Mouse (Mus musculus) erythroblast, embryonic 14.5 days (primary cell): ENCODE data around the gene Olfr159. TPM values are rescaled to one million over a fixed set of nuclear protein-coding genes. Genes with fewer than 3 reads are reported as not detected.
"Not testable (repeated sequence)": the region's sequence is repeated elsewhere in the genome, so short reads cannot be mapped to it uniquely, and the experiment has no call there.

Experiments
- H3K27me3 ChIP-seq: 2 replicates; pipeline ENCODE4 v1.6.1; 2012; ENCODE audit warnings: inconsistent platforms; ENCODE audit not compliant: control insufficient read depth
- H3K36me3 ChIP-seq: 2 replicates; pipeline ENCODE4 v1.6.1; 2012; ENCODE audit warnings: mild to moderate bottlenecking, inconsistent platforms; ENCODE audit not compliant: control insufficient read depth
- H3K4me1 ChIP-seq: 2 replicates; pipeline ENCODE4 v1.6.1; 2012; ENCODE audit warnings: inconsistent platforms; ENCODE audit not compliant: control insufficient read depth
- H3K4me3 ChIP-seq: replicated peaks from 2 replicates; pipeline ENCODE3; 2012; ENCODE audit warnings: moderate library complexity, mild to moderate bottlenecking, inconsistent platforms
- H3K9me3 ChIP-seq: 2 replicates; pipeline ENCODE4 v1.6.1; 2012; ENCODE audit warnings: low read length, inconsistent platforms, mixed read lengths; ENCODE audit not compliant: control insufficient read depth
- GATA1 ChIP-seq: IDR thresholded peaks from 2 replicates; pipeline ENCODE4 v1.6.1; 2012; ENCODE audit warnings: low read length, inconsistent platforms, mixed read lengths
- TAL1 ChIP-seq: IDR thresholded peaks from 3 replicates; pipeline ENCODE4 v1.6.1; 2012; ENCODE audit warnings: low read length, inconsistent platforms, mixed read lengths
- polyA plus RNA-seq: library from polyadenylated mRNA; stranded (reverse); fragments of >175 nt; gene quantifications from 2 replicates; pipeline ENCODE4 v1.2.3, GENCODE M21; 2012

Olfr159 gene
- not detected in 2 replicates for polyA plus RNA-seq

- Histone ChIP-seq H3K9me3 (no peaks in the 10 kb centered on the region; the same call in 1 of the 2 replicates), H3K36me3 (no peaks in the 10 kb centered on the region), H3K4me3 (no peak within 1 kb of the TSS), H3K4me1 (no peaks in the 10 kb centered on the region), H3K27me3 (no peaks in the 10 kb centered on the region)
- TF ChIP-seq GATA1 (no peak), TAL1 (no peak)
Measured at GRCm38 (mm10) chr4:43770909-43771308, at the start of gene Olfr159. Gene Olfr159, minus strand, starts transcription at chr4:43771009.

DNA sequence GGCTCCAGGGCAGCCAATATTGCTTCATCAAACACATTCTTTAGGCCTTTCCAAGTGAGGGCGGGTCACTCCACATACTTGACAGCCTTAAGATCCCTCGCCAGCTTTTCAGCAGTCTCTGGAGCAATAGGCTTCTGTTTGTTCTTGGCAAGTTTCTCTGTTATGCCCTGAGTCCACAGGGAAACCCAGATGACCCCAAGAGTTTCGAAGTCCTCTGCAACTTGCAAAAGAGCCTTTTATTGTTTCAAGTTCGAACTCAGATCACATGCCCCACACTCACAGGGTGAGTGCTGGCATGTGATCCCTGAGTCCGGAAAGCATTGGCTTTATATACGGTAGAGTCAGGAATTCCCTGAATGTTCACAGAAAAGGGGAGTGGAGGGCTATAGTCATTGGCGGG, 28.1 kb upstream of the Olfr159 start:
- Histone ChIP-seq H3K4me1 (no peaks in the 10 kb centered on the region), H3K27me3 (no peaks in the 10 kb centered on the region), H3K9me3 (no peaks in the 10 kb centered on the region), H3K36me3 (no peaks in the 10 kb centered on the region), H3K4me3 (no peak overlapping the region)
- TF ChIP-seq TAL1, result no peak
- no peak for TF ChIP-seq GATA1

DNA sequence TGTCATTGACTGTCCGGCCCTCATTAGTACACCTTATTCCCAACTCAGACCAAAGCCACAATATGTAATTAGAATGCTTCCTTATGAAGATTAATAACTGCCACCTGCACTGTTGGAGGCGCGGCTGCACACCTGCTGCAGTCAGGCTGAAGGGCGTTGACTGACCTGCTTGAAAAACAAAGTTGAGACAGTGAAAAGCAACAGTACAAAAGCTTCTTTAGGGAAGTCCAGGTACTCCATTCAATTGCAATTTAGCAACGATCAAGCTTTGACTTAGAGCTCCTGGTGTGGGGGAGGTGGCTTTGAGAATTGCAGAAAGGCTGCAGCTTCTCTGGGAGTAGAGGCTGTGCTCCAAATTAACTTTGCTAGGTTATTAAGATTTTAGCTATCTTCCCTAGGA, 25.0 kb upstream of the Olfr159 start:
- not testable (repeated sequence) for H3K36me3 ChIP-seq, H3K4me1 ChIP-seq, H3K9me3 ChIP-seq, H3K4me3 ChIP-seq, H3K27me3 ChIP-seq

DNA sequence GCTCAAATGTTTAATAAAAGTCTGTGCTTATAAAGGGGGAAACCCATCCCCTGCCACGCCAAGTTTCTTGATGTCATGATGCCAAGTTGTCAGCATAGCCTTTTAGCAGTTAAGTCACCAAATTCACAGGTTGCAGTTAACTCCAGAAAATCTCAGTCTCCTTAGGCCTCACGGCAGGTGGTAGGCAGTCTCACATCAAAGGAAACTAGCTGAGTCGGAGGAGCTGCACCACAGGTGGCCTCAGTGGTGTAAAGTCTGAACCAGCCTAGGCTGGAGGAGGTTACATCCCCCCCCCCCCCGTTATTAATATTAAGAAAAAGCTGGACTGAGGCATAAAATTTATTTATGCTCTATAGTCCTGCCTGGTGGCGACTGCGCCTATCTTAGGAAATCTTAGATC, 24.5 kb upstream of the Olfr159 start:
- Histone ChIP-seq H3K36me3 (no peaks in the 10 kb centered on the region), H3K9me3 (no peaks in the 10 kb centered on the region), H3K4me1 (no peaks in the 10 kb centered on the region), H3K4me3 (no peak overlapping the region), H3K27me3 (no peaks in the 10 kb centered on the region)
- TF ChIP-seq GATA1, result no peak
- TF ChIP-seq TAL1, result no peak

GRCm38 (mm10) chr4:43772304-43772703, 1.5 kb upstream of the Olfr159 start:
- no peaks in the 10 kb centered on the region for H3K27me3 ChIP-seq
- no peaks in the 10 kb centered on the region for H3K36me3 ChIP-seq
- TF ChIP-seq GATA1, result no peak
- TF ChIP-seq TAL1, result no peak
- no peak overlapping the region for H3K4me3 ChIP-seq
- H3K9me3 ChIP-seq, result no peaks in the 10 kb centered on the region; the same call in 1 of the 2 replicates
- no peaks in the 10 kb centered on the region for H3K4me1 ChIP-seq

DNA sequence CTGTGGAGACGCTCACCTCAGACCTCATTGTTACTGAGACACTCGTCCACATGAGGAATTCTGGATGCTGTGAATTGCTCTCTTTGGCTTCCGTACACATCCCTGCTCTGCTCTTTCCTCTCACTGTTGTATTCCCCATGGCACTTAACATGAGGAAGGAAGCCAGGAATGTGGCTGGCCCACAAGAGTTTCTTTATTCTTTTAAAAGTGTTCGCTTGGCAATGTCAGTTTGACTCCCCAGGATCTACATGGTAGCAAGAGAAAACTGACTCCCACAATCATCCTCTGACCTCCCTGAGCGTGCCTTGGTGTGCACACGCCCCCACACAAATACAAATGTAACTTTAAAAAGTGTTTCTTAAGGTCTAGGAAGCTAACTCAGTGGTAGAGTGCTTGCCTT, 817 bp upstream of the Olfr159 start:
- TF ChIP-seq GATA1 (no peak), TAL1 (no peak)
- Histone ChIP-seq H3K36me3 (no peaks in the 10 kb centered on the region), H3K4me1 (no peaks in the 10 kb centered on the region), H3K9me3 (no peaks in the 10 kb centered on the region; the same call in 1 of the 2 replicates), H3K27me3 (no peaks in the 10 kb centered on the region), H3K4me3 (no peak overlapping the region)

DNA sequence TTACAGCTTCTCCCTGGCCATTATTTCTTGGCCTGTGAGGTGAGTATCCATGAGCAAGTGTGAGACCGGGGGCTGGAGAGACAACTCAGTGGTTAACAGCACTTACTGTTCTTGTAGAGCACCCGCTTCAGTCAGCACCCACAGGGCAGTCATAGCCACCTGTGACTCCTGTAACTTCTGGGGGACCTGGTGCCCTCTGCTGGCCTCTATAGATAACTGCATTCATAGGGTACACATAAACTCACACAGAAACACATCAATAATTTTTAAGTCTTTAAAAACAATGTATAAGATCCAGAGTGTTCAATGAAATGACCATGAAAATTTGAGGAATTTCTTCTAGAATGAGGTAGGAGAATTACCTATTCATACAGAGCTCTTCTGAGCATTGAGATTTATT, 1.4 kb downstream of the Olfr159 start:
- no peaks in the 10 kb centered on the region for H3K36me3 ChIP-seq
- no peaks in the 10 kb centered on the region; the same call in 1 of the 2 replicates for H3K9me3 ChIP-seq
- TF ChIP-seq GATA1 (no peak), TAL1 (no peak)
- H3K27me3 ChIP-seq, result no peaks in the 10 kb centered on the region
- H3K4me3 ChIP-seq, result no peak overlapping the region
- H3K4me1 ChIP-seq, result no peaks in the 10 kb centered on the region

- Histone ChIP-seq H3K9me3 (no peaks in the 10 kb centered on the region; the same call in 1 of the 2 replicates), H3K4me3 (no peak overlapping the region), H3K4me1 (no peaks in the 10 kb centered on the region), H3K36me3 (no peaks in the 10 kb centered on the region), H3K27me3 (no peaks in the 10 kb centered on the region)
- TF ChIP-seq GATA1 (no peak), TAL1 (no peak)
Measured at GRCm38 (mm10) chr4:43768341-43768740, 2.5 kb downstream of the Olfr159 start.

- Histone ChIP-seq H3K27me3 (no peaks in the 10 kb centered on the region), H3K4me3 (no peak overlapping the region), H3K4me1 (no peaks in the 10 kb centered on the region), H3K9me3 (no peaks in the 10 kb centered on the region), H3K36me3 (no peaks in the 10 kb centered on the region)
- no peak for TF ChIP-seq TAL1
- TF ChIP-seq GATA1, result no peak
Measured at GRCm38 (mm10) chr4:43763410-43763809, 7.4 kb downstream of the Olfr159 start.

GRCm38 (mm10) chr4:43761336-43761735, 9.5 kb downstream of the Olfr159 start:
- no peaks in the 10 kb centered on the region for H3K4me1 ChIP-seq
- no peaks in the 10 kb centered on the region for H3K27me3 ChIP-seq
- TF ChIP-seq GATA1 (no peak), TAL1 (no peak)
- H3K4me3 ChIP-seq, result no peak overlapping the region
- H3K36me3 ChIP-seq, result no peaks in the 10 kb centered on the region
- H3K9me3 ChIP-seq, result no peaks in the 10 kb centered on the region
